Mouse (Mus musculus) midbrain, postnatal 0 days (tissue): ENCODE results near the gene Tmem260. TPM values are rescaled to one million over a fixed set of nuclear protein-coding genes. Genes with fewer than 3 reads are reported as not detected.

Experiments
- ATAC-seq: fragments of 200-750 bp; cut with Nextera tagmentation; 2 replicates; pipeline ENCODE4 v1.8.0; 2017; ENCODE audit warnings: moderate number of reproducible peaks, mild to moderate bottlenecking, moderate TSS enrichment, moderate library complexity; ENCODE audit not compliant: low FRiP score
- DNase-seq: peaks from one replicate; pipeline ENCODE4 v3.0.0-alpha.2; 2015; ENCODE audit warnings: low spot score
- H3K27ac ChIP-seq: fragments of 300-500 bp; sonication (generic); 2 replicates; pipeline ENCODE4 v1.5.1; 2014; ENCODE audit warnings: low read depth, mild to moderate bottlenecking, low read length, mixed read lengths
- H3K27me3 ChIP-seq: fragments of 300-500 bp; sonication (generic); 2 replicates; pipeline ENCODE4 v1.6.1; 2014; ENCODE audit warnings: low read length, control low read depth, mixed read lengths; ENCODE audit not compliant: insufficient read depth
- H3K36me3 ChIP-seq: fragments of 300-500 bp; sonication (generic); 2 replicates; pipeline ENCODE4 v1.6.1; 2014; ENCODE audit warnings: low read length, control low read depth, mixed read lengths; ENCODE audit not compliant: insufficient read depth
- H3K4me1 ChIP-seq: fragments of 300-500 bp; sonication (generic); 2 replicates; pipeline ENCODE4 v1.6.1; 2014; ENCODE audit warnings: mild to moderate bottlenecking, control low read depth, antibody characterized with exemption, low read length, mixed read lengths; ENCODE audit not compliant: insufficient read depth
- H3K4me2 ChIP-seq: fragments of 300-500 bp; sonication (generic); 2 replicates; pipeline ENCODE4 v1.6.1; 2014; ENCODE audit warnings: low read depth, mild to moderate bottlenecking, low read length, mixed read lengths; ENCODE audit not compliant: poor library complexity, severe bottlenecking
- H3K4me3 ChIP-seq: fragments of 300-500 bp; sonication (generic); 2 replicates; pipeline ENCODE4 v1.5.1; 2014; ENCODE audit warnings: low read depth, mild to moderate bottlenecking, low read length, moderate library complexity
- H3K9ac ChIP-seq: fragments of 300-500 bp; sonication (generic); replicated peaks from 2 replicates; pipeline ENCODE4 v1.6.1; 2014; ENCODE audit warnings: mild to moderate bottlenecking, low read length, moderate library complexity, mixed read lengths; ENCODE audit not compliant: poor library complexity, severe bottlenecking
- H3K9me3 ChIP-seq: fragments of 300-500 bp; sonication (generic); 2 replicates; pipeline ENCODE4 v1.6.1; 2016; ENCODE audit warnings: low read length, control low read depth
- CTCF ChIP-seq: IDR thresholded peaks from 2 replicates; pipeline ENCODE4 v1.5.1; 2016; ENCODE audit warnings: antibody characterized with exemption, mild to moderate bottlenecking
- WGBS: fragments of 180-500 bp; shearing (Covaris S2); extraction: QIAGEN DNeasy Blood & Tissue Kit; methylation state at CpG from one replicate; pipeline ENCODE4 v1.1.7; 2014; 5-methylcytosine and 5-hydroxymethylcytosine counted together
- polyA plus RNA-seq: library from polyadenylated mRNA; unstranded; fragments of >200 nt; fragmentation: Nextera tagmentation; extraction: Ambion mirVana; gene quantifications from 2 replicates; pipeline ENCODE4 v1.2.1, GENCODE M21; 2015
- total RNA-seq: library from RNA; depleted of rRNA; stranded (reverse); fragments of >200 nt; gene quantifications from 2 replicates; pipeline ENCODE4 v1.2.3, GENCODE M21; 2014

Tmem260 gene
- total and polyA plus RNA-seq, 2 experiments from 2014 or later = 14.2 to 17.4 TPM

- Histone ChIP-seq H3K4me2 (no peak overlapping the region), H3K27ac (no peak overlapping the region), H3K9ac (no peak overlapping the region), H3K4me1 (no peaks in the 10 kb centered on the region), H3K27me3 (no peaks in the 10 kb centered on the region; the same call in 1 of the 2 replicates), H3K9me3 (no peaks in the 10 kb centered on the region), H3K4me3 (no peak overlapping the region), H3K36me3 (no peaks in the 10 kb centered on the region)
- 12% methylated on average over 6 of the region's 6 CpGs for WGBS
- ATAC-seq = no peak; the same call in 1 of the 2 replicates
- DNase-seq = no peak
- 0 out of 2 replicates have a peak, but pooled peaks have one; percentile 5 for TF ChIP-seq CTCF
These were observed 23.9 kb upstream of the Tmem260 start for GRCm38 (mm10) chr14:48421996-48422395.

GRCm38 (mm10) chr14:48422436-48422835, 23.5 kb upstream of the Tmem260 start:
- 34% methylated on average over 4 of the region's 4 CpGs for WGBS
- Histone ChIP-seq H3K36me3 (no peaks in the 10 kb centered on the region), H3K27ac (no peak overlapping the region), H3K4me2 (no peak overlapping the region), H3K27me3 (no peaks in the 10 kb centered on the region; the same call in 1 of the 2 replicates), H3K4me3 (no peak overlapping the region), H3K4me1 (no peaks in the 10 kb centered on the region), H3K9me3 (no peaks in the 10 kb centered on the region), H3K9ac (no peak overlapping the region)
- no peak for ATAC-seq
- no peak for TF ChIP-seq CTCF
- no peak for DNase-seq

GRCm38 (mm10) chr14:48422901-48423300, 23.0 kb upstream of the Tmem260 start:
- Histone ChIP-seq H3K4me2 (no peak overlapping the region), H3K4me1 (no peaks in the 10 kb centered on the region), H3K27me3 (no peaks in the 10 kb centered on the region; the same call in 1 of the 2 replicates), H3K9ac (no peak overlapping the region), H3K9me3 (no peaks in the 10 kb centered on the region), H3K4me3 (no peak overlapping the region), H3K36me3 (no peaks in the 10 kb centered on the region), H3K27ac (no peak overlapping the region)
- WGBS = 30% methylated on average over 7 of the region's 7 CpGs
- TF ChIP-seq CTCF = no peak
- ATAC-seq (no peak), DNase-seq (no peak)

- Histone ChIP-seq H3K9ac (no peak overlapping the region), H3K27me3 (no peaks in the 10 kb centered on the region; the same call in 1 of the 2 replicates), H3K27ac (no peak overlapping the region), H3K4me2 (no peak overlapping the region), H3K4me3 (no peak overlapping the region), H3K9me3 (no peaks in the 10 kb centered on the region), H3K4me1 (no peaks in the 10 kb centered on the region), H3K36me3 (no peaks in the 10 kb centered on the region)
- DNase-seq (no peak), ATAC-seq (no peak)
- 91% methylated on average over 2 of the region's 2 CpGs for WGBS
- TF ChIP-seq CTCF = no peak
These were observed 13.9 kb upstream of the Tmem260 start for GRCm38 (mm10) chr14:48431978-48432377.

- no peak for TF ChIP-seq CTCF
- DNase-seq = peak; percentile 5
- no peaks in the 10 kb centered on the region for H3K27me3 ChIP-seq
- H3K4me3 ChIP-seq = no peak overlapping the region
- H3K4me2 ChIP-seq = no peak overlapping the region
- H3K4me1 ChIP-seq = peaks cover 7% of the 10 kb centered on the region; the same call in 1 of the 2 replicates
- no peaks in the 10 kb centered on the region for H3K36me3 ChIP-seq
- 46% methylated on average over 3 of the region's 3 CpGs for WGBS
- H3K9me3 ChIP-seq = no peaks in the 10 kb centered on the region
- no peak overlapping the region for H3K9ac ChIP-seq
- ATAC-seq = no peak
- no peak overlapping the region for H3K27ac ChIP-seq
These were observed 2.1 kb upstream of the Tmem260 start for GRCm38 (mm10) chr14:48443796-48444195.

- Histone ChIP-seq H3K4me3 (no peak overlapping the region), H3K9ac (no peak overlapping the region), H3K27ac (no peak overlapping the region), H3K4me2 (no peak overlapping the region), H3K4me1 (peaks cover 6% of the 10 kb centered on the region; the same call in 1 of the 2 replicates), H3K9me3 (no peaks in the 10 kb centered on the region), H3K27me3 (no peaks in the 10 kb centered on the region), H3K36me3 (peaks cover 5% of the 10 kb centered on the region; the same call in 1 of the 2 replicates)
- WGBS = 66% methylated on average over 18 of the region's 18 CpGs
- ATAC-seq = no peak
- no peak for DNase-seq
- TF ChIP-seq CTCF = no peak
These were observed 6.1 kb downstream of the Tmem260 start for GRCm38 (mm10) chr14:48451966-48452407.
